Mouse (Mus musculus): Measurements from ENCODE around the gene Ly6g6c.

GRCm38 (mm10) chr17:35064951-35065947 is at the start of gene Ly6g6c:
- no peak for TF ChIP-seq GATA1 (IDR thresholded peaks at IDR 0.05; ENCODE audit: low read length)
- TF ChIP-seq TAL1 (IDR thresholded peaks at IDR 0.05; ENCODE audit: low read length): no peak

Measured in erythroblast, embryonic 14.5 days (primary cell).